Mouse (Mus musculus) stomach, embryonic 15.5 days (tissue): ENCODE measurements at regions not wholly inside any gene's neighbourhood (a gene's known extent, or its start where the extent isn't known, plus 50 kb on each side); places are given as distances from the start of the nearest gene placed in this dataset.

Experiments used
- ATAC-seq: fragments of 200-750 bp; cut with Nextera tagmentation; 2 replicates; pipeline ENCODE4 v1.8.0; 2017; ENCODE audit warnings: low read depth, moderate number of reproducible peaks, moderate TSS enrichment; ENCODE audit not compliant: insufficient read depth, low FRiP score
- H3K27ac ChIP-seq: fragments of 300-500 bp; sonication (generic); 2 replicates; pipeline ENCODE4 v1.5.1; 2015; ENCODE audit warnings: mild to moderate bottlenecking, inconsistent platforms
- H3K27me3 ChIP-seq: fragments of 300-500 bp; sonication (generic); replicated peaks from 2 replicates; pipeline ENCODE4 v1.6.1; 2015; ENCODE audit warnings: inconsistent platforms
- H3K36me3 ChIP-seq: fragments of 300-500 bp; sonication (generic); 2 replicates; pipeline ENCODE4 v1.6.1; 2015; ENCODE audit warnings: inconsistent platforms
- H3K4me1 ChIP-seq: fragments of 300-500 bp; sonication (generic); 2 replicates; pipeline ENCODE4 v1.6.1; 2015; ENCODE audit warnings: inconsistent platforms
- H3K4me2 ChIP-seq: fragments of 300-500 bp; sonication (generic); 2 replicates; pipeline ENCODE4 v1.6.1; 2015; ENCODE audit warnings: mild to moderate bottlenecking, inconsistent platforms
- H3K4me3 ChIP-seq: fragments of 300-500 bp; sonication (generic); replicated peaks from 2 replicates; pipeline ENCODE4 v1.5.1; 2015; ENCODE audit warnings: inconsistent platforms
- H3K9ac ChIP-seq: fragments of 300-500 bp; sonication (generic); 2 replicates; pipeline ENCODE4 v1.6.1; 2015; ENCODE audit warnings: inconsistent platforms
- H3K9me3 ChIP-seq: fragments of 300-500 bp; sonication (generic); 2 replicates; pipeline ENCODE4 v1.6.1; 2016; ENCODE audit warnings: inconsistent platforms
- WGBS: fragments of 180-500 bp; shearing (Covaris S2); methylation state at CpG from one replicate; pipeline ENCODE4 v1.1.7; 2015; 5-methylcytosine and 5-hydroxymethylcytosine counted together

GRCm38 (mm10) chr2:137169176-137169575 lies 52.7 kb upstream of the Jag1 start:
- H3K4me2 ChIP-seq: no peak overlapping the region
- WGBS: 74% methylated on average over 1 of the region's 1 CpGs
- H3K36me3 ChIP-seq: no peaks in the 10 kb centered on the region
- H3K9ac ChIP-seq: no peak overlapping the region
- H3K4me1 ChIP-seq: no peaks in the 10 kb centered on the region
- H3K27ac ChIP-seq: no peak overlapping the region
- ATAC-seq: no peak
- H3K4me3 ChIP-seq: no peak overlapping the region
- H3K27me3 ChIP-seq: no peaks in the 10 kb centered on the region
- no peaks in the 10 kb centered on the region for H3K9me3 ChIP-seq

- no peak for ATAC-seq
- Histone ChIP-seq H3K27ac (no peak overlapping the region), H3K36me3 (no peaks in the 10 kb centered on the region), H3K4me2 (no peak overlapping the region), H3K9me3 (no peaks in the 10 kb centered on the region), H3K4me3 (no peak overlapping the region), H3K27me3 (no peaks in the 10 kb centered on the region), H3K4me1 (no peaks in the 10 kb centered on the region), H3K9ac (no peak overlapping the region)
- 85% methylated on average over 3 of the region's 3 CpGs for WGBS
These were observed 52.2 kb upstream of the Jag1 start for GRCm38 (mm10) chr2:137168626-137169025.
